Mouse (Mus musculus) lung, embryonic 14.5 days (tissue): ENCODE measurements around the gene Cfap54. TPM values are rescaled to one million over a fixed set of nuclear protein-coding genes. Genes with fewer than 3 reads are reported as not detected.

Experiments
- ATAC-seq: fragments of 200-750 bp; cut with Nextera tagmentation; 2 replicates; pipeline ENCODE4 v1.8.0; 2017; ENCODE audit warnings: mild to moderate bottlenecking, moderate TSS enrichment, moderate library complexity; ENCODE audit not compliant: insufficient read depth
- DNase-seq: peaks from one replicate; pipeline ENCODE4 v3.0.0-alpha.2; 2015
- H3K27ac ChIP-seq: fragments of 300-500 bp; sonication (generic); 2 replicates; pipeline ENCODE4 v1.5.1; 2014; ENCODE audit warnings: low read depth, mild to moderate bottlenecking, moderate library complexity
- H3K27me3 ChIP-seq: fragments of 300-500 bp; sonication (generic); 2 replicates; pipeline ENCODE4 v1.6.1; 2014; ENCODE audit warnings: low read length, control low read depth; ENCODE audit not compliant: insufficient read depth
- H3K36me3 ChIP-seq: fragments of 300-500 bp; sonication (generic); 2 replicates; pipeline ENCODE4 v1.6.1; 2014; ENCODE audit warnings: control low read depth; ENCODE audit not compliant: insufficient read depth
- H3K4me1 ChIP-seq: fragments of 300-500 bp; sonication (generic); 2 replicates; pipeline ENCODE4 v1.6.1; 2014; ENCODE audit warnings: antibody characterized with exemption, control low read depth; ENCODE audit not compliant: insufficient read depth
- H3K4me2 ChIP-seq: fragments of 300-500 bp; sonication (generic); 2 replicates; pipeline ENCODE4 v1.6.1; 2014; ENCODE audit warnings: mild to moderate bottlenecking
- H3K4me3 ChIP-seq: fragments of 300-500 bp; sonication (generic); 2 replicates; pipeline ENCODE4 v1.5.1; 2014; ENCODE audit warnings: low read depth, low read length
- H3K9ac ChIP-seq: fragments of 300-500 bp; sonication (generic); 2 replicates; pipeline ENCODE4 v1.6.1; 2014
- H3K9me3 ChIP-seq: fragments of 300-500 bp; sonication (generic); 2 replicates; pipeline ENCODE4 v1.6.1; 2016; ENCODE audit warnings: low read depth, low read length, control low read depth
- CTCF ChIP-seq: IDR thresholded peaks from 2 replicates; pipeline ENCODE4 v1.5.1; 2016; ENCODE audit warnings: antibody characterized with exemption, low read depth
- WGBS: fragments of 180-500 bp; shearing (Covaris S2); extraction: QIAGEN DNeasy Blood & Tissue Kit; methylation state at CpG from one replicate; pipeline ENCODE4 v1.1.7; 2014; 5-methylcytosine and 5-hydroxymethylcytosine counted together
- polyA plus RNA-seq: library from polyadenylated mRNA; unstranded; fragments of >200 nt; fragmentation: Nextera tagmentation; extraction: Ambion mirVana; gene quantifications from 2 replicates; pipeline ENCODE4 v1.2.1, GENCODE M21; 2014

Gene Cfap54
- polyA plus RNA-seq, 1 experiment from 2014 or later, result 0.70 TPM

- H3K9ac ChIP-seq, result no peak overlapping the region
- DNase-seq (no peak), ATAC-seq (no peak)
- H3K4me2 ChIP-seq, result no peak overlapping the region
- no peak overlapping the region for H3K4me3 ChIP-seq
- H3K36me3 ChIP-seq, result no peaks in the 10 kb centered on the region
- no peaks in the 10 kb centered on the region for H3K4me1 ChIP-seq
- 83% methylated on average over 7 of the region's 7 CpGs for WGBS
- H3K27ac ChIP-seq, result no peak overlapping the region
- no peaks in the 10 kb centered on the region for H3K27me3 ChIP-seq
- no peak for TF ChIP-seq CTCF
- H3K9me3 ChIP-seq, result no peaks in the 10 kb centered on the region
These were observed 16.0 kb upstream of the Cfap54 start for GRCm38 (mm10) chr10:93097439-93097838.

DNA sequence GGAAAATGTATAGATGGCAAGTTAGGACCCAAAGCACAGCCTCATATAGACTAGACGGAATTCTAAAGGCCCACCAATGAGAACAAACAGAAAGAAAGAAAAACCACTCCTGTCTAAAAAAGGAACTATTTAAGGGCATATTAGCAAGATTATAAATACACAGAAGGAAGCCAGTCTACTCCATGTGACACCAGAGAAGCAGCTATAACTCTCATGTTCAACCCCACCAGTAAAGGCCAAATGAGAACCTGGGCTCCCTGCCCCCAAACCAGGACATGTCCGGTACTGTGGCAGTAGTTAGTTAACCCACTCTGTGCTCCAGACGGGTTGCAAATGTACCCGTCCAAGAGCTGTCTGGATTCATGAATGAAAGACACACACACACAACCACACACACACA is 14.4 kb upstream of the Cfap54 start:
- no peak for ATAC-seq
- H3K9ac ChIP-seq, result no peak overlapping the region
- WGBS, result 73% methylated on average over 4 of the region's 4 CpGs

GRCm38 (mm10) chr10:93094957-93095580 is 13.7 kb upstream of the Cfap54 start:
- H3K27ac ChIP-seq, result no peak overlapping the region
- peak; percentile 36 for DNase-seq
- no peak overlapping the region for H3K9ac ChIP-seq
- H3K9me3 ChIP-seq, result no peaks in the 10 kb centered on the region
- TF ChIP-seq CTCF, result no peak
- H3K4me2 ChIP-seq, result no peak overlapping the region
- ATAC-seq, result no peak
- H3K4me1 ChIP-seq, result no peaks in the 10 kb centered on the region
- H3K36me3 ChIP-seq, result no peaks in the 10 kb centered on the region
- no peaks in the 10 kb centered on the region for H3K27me3 ChIP-seq
- 72% methylated on average over 7 of the region's 7 CpGs for WGBS
- no peak overlapping the region for H3K4me3 ChIP-seq

More for the DNA sequence above, 14.4 kb upstream of the Cfap54 start:
- no peak overlapping the region for H3K4me2 ChIP-seq
- H3K36me3 ChIP-seq, result no peaks in the 10 kb centered on the region
- no peaks in the 10 kb centered on the region for H3K27me3 ChIP-seq
- no peak overlapping the region for H3K27ac ChIP-seq
- DNase-seq, result no peak
- no peak overlapping the region for H3K4me3 ChIP-seq
- no peaks in the 10 kb centered on the region for H3K4me1 ChIP-seq
- no peak for TF ChIP-seq CTCF
- no peaks in the 10 kb centered on the region for H3K9me3 ChIP-seq

DNA sequence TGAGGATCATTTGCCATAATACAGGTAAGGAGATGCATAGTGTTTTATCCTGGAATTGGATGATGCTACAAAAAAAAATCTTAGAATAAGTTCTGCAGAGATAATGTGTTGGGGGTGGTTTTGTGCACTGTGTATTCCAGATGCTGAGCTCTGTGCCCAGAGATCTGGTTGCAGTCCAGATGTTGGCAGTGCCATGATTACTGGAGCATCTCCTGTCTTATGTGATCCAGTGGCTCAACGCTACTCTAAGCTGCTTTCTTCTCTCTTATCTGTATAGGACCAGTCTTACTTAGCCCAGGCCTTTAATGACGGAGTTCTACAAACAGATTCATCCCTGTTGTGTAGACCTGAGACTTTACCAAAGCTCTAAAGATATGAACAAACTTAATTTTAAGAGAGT is 10.5 kb upstream of the Cfap54 start:
- Histone ChIP-seq H3K4me2 (no peak overlapping the region), H3K27ac (no peak overlapping the region), H3K9ac (no peak overlapping the region), H3K27me3 (no peaks in the 10 kb centered on the region), H3K4me3 (no peak overlapping the region), H3K36me3 (no peaks in the 10 kb centered on the region), H3K9me3 (no peaks in the 10 kb centered on the region), H3K4me1 (no peaks in the 10 kb centered on the region)
- ATAC-seq (no peak), DNase-seq (no peak)
- TF ChIP-seq CTCF, result no peak
- 78% methylated on average over 2 of the region's 2 CpGs for WGBS

DNA sequence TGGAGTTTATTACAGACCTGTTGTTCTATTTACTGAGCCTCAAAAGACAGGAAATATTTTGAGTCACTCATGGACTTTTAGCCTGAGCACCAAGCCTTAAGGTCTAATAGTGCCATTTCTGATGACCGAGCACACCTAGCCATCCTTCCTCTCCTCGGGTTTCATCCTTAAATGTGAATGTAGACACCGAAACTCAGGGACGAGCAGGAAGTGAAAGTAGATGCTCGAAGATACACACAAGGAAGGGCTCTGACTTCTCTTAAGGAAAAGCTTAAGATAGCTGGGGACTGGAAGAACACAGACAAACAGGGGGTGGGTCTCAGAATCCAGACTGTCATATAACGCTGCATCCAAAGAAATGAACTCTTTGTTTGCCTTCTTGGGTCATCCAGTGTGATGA is 8.8 kb upstream of the Cfap54 start:
- no peak overlapping the region for H3K4me3 ChIP-seq
- H3K36me3 ChIP-seq, result no peaks in the 10 kb centered on the region
- 71% methylated on average over 6 of the region's 6 CpGs for WGBS
- H3K27me3 ChIP-seq, result no peaks in the 10 kb centered on the region
- no peaks in the 10 kb centered on the region for H3K4me1 ChIP-seq
- no peak overlapping the region for H3K27ac ChIP-seq
- no peak for TF ChIP-seq CTCF
- ATAC-seq (no peak), DNase-seq (no peak)
- no peak overlapping the region for H3K9ac ChIP-seq
- no peaks in the 10 kb centered on the region for H3K9me3 ChIP-seq
- H3K4me2 ChIP-seq, result no peak overlapping the region

- H3K4me2 ChIP-seq, result no peak overlapping the region
- H3K9me3 ChIP-seq, result no peaks in the 10 kb centered on the region
- H3K4me1 ChIP-seq, result no peaks in the 10 kb centered on the region
- no peaks in the 10 kb centered on the region for H3K27me3 ChIP-seq
- H3K36me3 ChIP-seq, result no peaks in the 10 kb centered on the region
- no peak for TF ChIP-seq CTCF
- H3K9ac ChIP-seq, result no peak overlapping the region
- no peak overlapping the region for H3K27ac ChIP-seq
- H3K4me3 ChIP-seq, result no peak overlapping the region
- DNase-seq, result no peak
- ATAC-seq, result no peak
- 49% methylated on average over 11 of the region's 11 CpGs for WGBS
These were observed 7.1 kb upstream of the Cfap54 start for GRCm38 (mm10) chr10:93088396-93089048.

- Histone ChIP-seq H3K27me3 (no peaks in the 10 kb centered on the region), H3K4me1 (no peaks in the 10 kb centered on the region), H3K4me2 (no peak overlapping the region), H3K9ac (no peak overlapping the region), H3K9me3 (no peaks in the 10 kb centered on the region), H3K4me3 (no peak overlapping the region), H3K27ac (no peak overlapping the region), H3K36me3 (no peaks in the 10 kb centered on the region)
- DNase-seq (no peak), ATAC-seq (no peak)
- 70% methylated on average over 7 of the region's 7 CpGs for WGBS
- TF ChIP-seq CTCF, result no peak
These were observed 6.1 kb upstream of the Cfap54 start for GRCm38 (mm10) chr10:93087504-93087903.

DNA sequence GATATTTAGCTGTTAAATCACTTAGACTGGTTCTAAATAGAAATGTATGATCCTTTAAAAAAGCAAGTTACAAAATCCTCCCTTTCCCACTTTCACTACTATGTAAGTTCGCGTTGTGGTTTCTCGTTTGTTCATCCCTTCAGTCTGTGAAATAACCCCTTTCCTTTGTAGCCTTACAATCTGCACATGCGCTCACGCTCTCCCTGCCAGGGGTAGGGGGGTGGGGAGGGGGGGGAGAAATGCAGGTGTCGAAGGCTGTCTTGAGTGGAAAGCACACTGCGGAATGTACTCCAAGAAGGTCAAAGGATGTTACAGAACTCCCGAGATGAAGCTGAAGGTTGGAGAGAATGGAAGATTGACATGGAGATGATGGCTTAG is 2.5 kb upstream of the Cfap54 start:
- H3K4me3 ChIP-seq, result no peak overlapping the region
- no peak for TF ChIP-seq CTCF
- H3K9me3 ChIP-seq, result no peaks in the 10 kb centered on the region
- no peak for DNase-seq
- ATAC-seq, result no peak
- no peak overlapping the region for H3K27ac ChIP-seq
- no peak overlapping the region for H3K9ac ChIP-seq
- 57% methylated on average over 8 of the region's 8 CpGs for WGBS
- H3K36me3 ChIP-seq, result no peaks in the 10 kb centered on the region
- no peaks in the 10 kb centered on the region for H3K4me1 ChIP-seq
- H3K27me3 ChIP-seq, result no peaks in the 10 kb centered on the region
- H3K4me2 ChIP-seq, result no peak overlapping the region
